Mouse (Mus musculus): Measurements from ENCODE around the gene Cic. TPM values are rescaled to one million over a fixed set of nuclear protein-coding genes. Genes with fewer than 3 reads are reported as not detected.

Cic gene
- polyA plus RNA-seq, 1 experiment, result 251 TPM

DNA sequence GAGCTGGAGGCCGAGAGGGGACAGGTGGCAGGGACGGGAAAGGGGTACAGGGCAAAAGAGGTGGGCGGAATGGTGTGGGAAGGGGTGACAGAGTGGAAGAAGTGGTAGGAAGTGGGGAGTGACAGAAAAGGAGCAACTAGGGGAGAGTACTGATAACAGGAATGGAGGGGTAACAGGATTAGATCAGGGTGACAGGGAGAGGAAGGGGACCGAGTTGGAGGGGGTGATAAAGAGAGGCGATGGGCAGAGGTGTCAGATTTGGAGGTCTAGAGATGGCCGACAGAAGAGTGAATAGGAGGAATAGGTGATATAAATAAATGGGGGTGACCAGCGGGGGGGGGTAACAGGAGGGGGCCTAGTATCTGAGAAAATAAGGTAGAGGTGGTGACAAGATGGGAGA lies 1.1 kb downstream of the Cic start:
- Histone ChIP-seq H3K4me1 (ENCODE audit: control insufficient read depth, insufficient read depth, low read length) (peaks cover 24% of the 10 kb centered on the region), H3K27ac (ENCODE audit: insufficient read depth, low read depth, low read length) (peak overlapping the region; percentile 85), H3K4me3 (ENCODE audit: insufficient read depth, low read length) (peak overlapping the region; percentile 79)
- TF ChIP-seq CTCF (IDR thresholded peaks at IDR 0.05; ENCODE audit: low read depth, low read length) (no peak), POLR2A (IDR thresholded peaks at IDR 0.05; ENCODE audit: borderline replicate concordance, low read depth, low read length) (no peak)

DNA sequence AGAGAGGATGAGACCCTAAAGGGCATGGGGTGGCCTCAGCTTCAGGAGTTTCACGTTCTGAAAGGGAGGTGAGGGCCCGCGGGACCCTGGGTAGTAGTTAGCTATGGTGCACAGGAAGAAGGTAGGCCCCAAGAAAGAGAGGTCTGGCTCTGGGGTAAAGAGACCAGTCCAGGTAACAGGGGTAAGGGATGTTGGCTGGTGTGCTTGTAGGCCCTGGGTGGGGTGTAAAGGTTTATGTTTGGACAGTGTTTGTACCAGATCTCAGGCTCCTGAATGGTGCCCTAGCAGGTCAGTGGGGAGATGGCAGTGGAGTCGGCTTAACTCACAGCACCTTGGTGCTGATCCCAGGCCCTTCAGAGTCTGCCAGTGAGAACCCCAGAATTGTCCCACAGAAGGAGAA lies 1.5 kb downstream of the Cic start:
- Histone ChIP-seq H3K27ac (ENCODE audit: insufficient read depth, low read depth, low read length) (peak overlapping the region; percentile 85), H3K4me1 (ENCODE audit: control insufficient read depth, insufficient read depth, low read length) (peaks cover 26% of the 10 kb centered on the region), H3K4me3 (ENCODE audit: insufficient read depth, low read length) (peak overlapping the region; percentile 79)
- no peak for TF ChIP-seq POLR2A (IDR thresholded peaks at IDR 0.05; ENCODE audit: borderline replicate concordance, low read depth, low read length)
- TF ChIP-seq CTCF (IDR thresholded peaks at IDR 0.05; ENCODE audit: low read depth, low read length), result no peak

GRCm38 (mm10) chr7:25269545-25270271 lies 2.2 kb downstream of the Cic start:
- peak overlapping the region; percentile 85 for H3K27ac ChIP-seq (ENCODE audit: insufficient read depth, low read depth, low read length)
- H3K4me1 ChIP-seq (ENCODE audit: control insufficient read depth, insufficient read depth, low read length), result peaks cover 32% of the 10 kb centered on the region
- no peak for TF ChIP-seq CTCF (IDR thresholded peaks at IDR 0.05; ENCODE audit: low read depth, low read length)
- TF ChIP-seq POLR2A (IDR thresholded peaks at IDR 0.05; ENCODE audit: borderline replicate concordance, low read depth, low read length), result no peak
- peak overlapping the region; percentile 79 for H3K4me3 ChIP-seq (ENCODE audit: insufficient read depth, low read length)

- TF ChIP-seq POLR2A (IDR thresholded peaks at IDR 0.05; ENCODE audit: borderline replicate concordance, low read depth, low read length) (no peak), CTCF (IDR thresholded peaks at IDR 0.05; ENCODE audit: low read depth, low read length) (no peak)
- Histone ChIP-seq H3K27ac (ENCODE audit: insufficient read depth, low read depth, low read length) (no peak overlapping the region), H3K4me3 (ENCODE audit: insufficient read depth, low read length) (no peak overlapping the region), H3K4me1 (ENCODE audit: control insufficient read depth, insufficient read depth, low read length) (peaks cover 38% of the 10 kb centered on the region)
Observed at GRCm38 (mm10) chr7:25270652-25271633, 3.4 kb downstream of the Cic start.

- TF ChIP-seq CTCF (IDR thresholded peaks at IDR 0.05; ENCODE audit: low read depth, low read length) (no peak), POLR2A (IDR thresholded peaks at IDR 0.05; ENCODE audit: borderline replicate concordance, low read depth, low read length) (no peak)
- H3K27ac ChIP-seq (ENCODE audit: insufficient read depth, low read depth, low read length), result no peak overlapping the region
- H3K4me1 ChIP-seq (ENCODE audit: control insufficient read depth, insufficient read depth, low read length), result peaks cover 38% of the 10 kb centered on the region
- no peak overlapping the region for H3K4me3 ChIP-seq (ENCODE audit: insufficient read depth, low read length)
Observed at GRCm38 (mm10) chr7:25271651-25272444, 4.3 kb downstream of the Cic start.

GRCm38 (mm10) chr7:25272445-25273258 lies 5.1 kb downstream of the Cic start:
- peaks cover 42% of the 10 kb centered on the region for H3K4me1 ChIP-seq (ENCODE audit: control insufficient read depth, insufficient read depth, low read length)
- H3K27ac ChIP-seq (ENCODE audit: insufficient read depth, low read depth, low read length), result no peak overlapping the region
- H3K4me3 ChIP-seq (ENCODE audit: insufficient read depth, low read length), result no peak overlapping the region
- TF ChIP-seq POLR2A (IDR thresholded peaks at IDR 0.05; ENCODE audit: borderline replicate concordance, low read depth, low read length) (no peak), CTCF (IDR thresholded peaks at IDR 0.05; ENCODE audit: low read depth, low read length) (no peak)

- H3K4me1 ChIP-seq (ENCODE audit: control insufficient read depth, insufficient read depth, low read length), result peaks cover 45% of the 10 kb centered on the region
- H3K27ac ChIP-seq (ENCODE audit: insufficient read depth, low read depth, low read length), result no peak overlapping the region
- TF ChIP-seq CTCF (IDR thresholded peaks at IDR 0.05; ENCODE audit: low read depth, low read length) (no peak), POLR2A (IDR thresholded peaks at IDR 0.05; ENCODE audit: borderline replicate concordance, low read depth, low read length) (no peak)
- no peak overlapping the region for H3K4me3 ChIP-seq (ENCODE audit: insufficient read depth, low read length)
Observed at GRCm38 (mm10) chr7:25273259-25274241, 6.0 kb downstream of the Cic start.

- Histone ChIP-seq H3K27ac (ENCODE audit: insufficient read depth, low read depth, low read length) (no peak overlapping the region), H3K4me1 (ENCODE audit: control insufficient read depth, insufficient read depth, low read length) (peaks cover 40% of the 10 kb centered on the region), H3K4me3 (ENCODE audit: insufficient read depth, low read length) (no peak overlapping the region)
- TF ChIP-seq POLR2A (IDR thresholded peaks at IDR 0.05; ENCODE audit: borderline replicate concordance, low read depth, low read length) (no peak), CTCF (IDR thresholded peaks at IDR 0.05; ENCODE audit: low read depth, low read length) (no peak)
Observed at GRCm38 (mm10) chr7:25274571-25274970, 7.1 kb downstream of the Cic start.

Data from bone marrow macrophage, adult 2 months (primary cell).